Mouse (Mus musculus) ES-E14 (cell line): Measurements from ENCODE around the gene Sema4f.

Experiments
- HCFC1 ChIP-seq: IDR thresholded peaks from 2 replicates; pipeline ENCODE4 v1.6.1; 2012; ENCODE audit warnings: low read length, inconsistent platforms, borderline replicate concordance; ENCODE audit not compliant: insufficient read depth
- MAFK ChIP-seq: IDR thresholded peaks from 2 replicates; pipeline ENCODE4 v1.6.1; 2014; ENCODE audit warnings: mild to moderate bottlenecking, low read depth, low read length, inconsistent platforms; ENCODE audit not compliant: insufficient read depth
- ZC3H11A ChIP-seq: IDR thresholded peaks from 2 replicates; pipeline ENCODE4 v1.6.1; 2012; ENCODE audit warnings: low read depth, mild to moderate bottlenecking, inconsistent platforms, low read length, borderline replicate concordance
- ZNF384 ChIP-seq: IDR thresholded peaks from 2 replicates; pipeline ENCODE4 v1.6.1; 2012; ENCODE audit warnings: low read depth, low read length, inconsistent platforms

DNA sequence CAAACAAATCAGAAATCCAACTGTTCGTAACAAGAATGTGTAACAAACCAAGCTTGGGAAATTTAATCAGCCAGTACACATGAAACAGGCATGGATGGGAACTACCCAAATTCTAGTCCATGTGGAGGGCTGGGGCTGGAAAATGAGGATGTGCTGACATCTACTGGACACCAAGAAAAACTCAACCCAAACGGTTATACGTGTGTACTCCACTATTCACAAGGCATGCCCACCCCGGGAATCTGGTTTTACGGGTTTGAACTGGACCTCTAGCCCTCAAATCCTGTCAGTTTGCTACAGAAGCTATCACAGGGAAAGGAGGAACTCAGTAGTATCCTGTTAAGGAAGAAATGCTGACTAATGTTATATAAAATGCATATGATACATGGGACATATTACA is 31.5 kb upstream of the Sema4f start:
- TF ChIP-seq HCFC1 (no peak), ZC3H11A (no peak; the same call in 1 of the 2 replicates), MAFK (no peak), ZNF384 (no peak)
